Mouse (Mus musculus) forebrain, postnatal 0 days (tissue): ENCODE results near the gene Rflna. TPM values are rescaled to one million over a fixed set of nuclear protein-coding genes. Genes with fewer than 3 reads are reported as not detected.

Experiments used
- ATAC-seq: fragments of 200-750 bp; cut with Nextera tagmentation; 2 replicates; pipeline ENCODE4 v1.8.0; 2017; ENCODE audit warnings: mild to moderate bottlenecking, moderate library complexity
- DNase-seq: peaks from one replicate; pipeline ENCODE4 v3.0.0-alpha.2; 2015
- H3K27ac ChIP-seq: fragments of 300-500 bp; sonication (generic); 2 replicates; pipeline ENCODE4 v1.5.1; 2014; ENCODE audit warnings: low read depth, mild to moderate bottlenecking, antibody characterized with exemption, low read length, moderate library complexity, mixed read lengths
- H3K27me3 ChIP-seq: fragments of 300-500 bp; sonication (generic); 2 replicates; pipeline ENCODE4 v1.6.1; 2014; ENCODE audit warnings: mild to moderate bottlenecking, low read length, mixed read lengths; ENCODE audit not compliant: insufficient read depth
- H3K36me3 ChIP-seq: fragments of 300-500 bp; sonication (generic); 2 replicates; pipeline ENCODE4 v1.6.1; 2014; ENCODE audit warnings: mild to moderate bottlenecking, moderate library complexity; ENCODE audit not compliant: insufficient read depth
- H3K4me1 ChIP-seq: fragments of 300-500 bp; sonication (generic); 2 replicates; pipeline ENCODE4 v1.6.1; 2014; ENCODE audit warnings: antibody characterized with exemption; ENCODE audit not compliant: insufficient read depth
- H3K4me2 ChIP-seq: fragments of 300-500 bp; sonication (generic); 2 replicates; pipeline ENCODE4 v1.6.1; 2014; ENCODE audit warnings: low read depth, mild to moderate bottlenecking, moderate library complexity
- H3K4me3 ChIP-seq: fragments of 300-500 bp; sonication (generic); 2 replicates; pipeline ENCODE4 v1.5.1; 2014; ENCODE audit warnings: low read depth, low read length, mixed read lengths
- H3K9ac ChIP-seq: fragments of 300-500 bp; sonication (generic); 2 replicates; pipeline ENCODE4 v1.6.1; 2014; ENCODE audit warnings: mild to moderate bottlenecking
- H3K9me3 ChIP-seq: fragments of 300-500 bp; sonication (generic); 2 replicates; pipeline ENCODE4 v1.6.1; 2016; ENCODE audit warnings: low read length
- CTCF ChIP-seq: sonication (generic); IDR thresholded peaks from 2 replicates; pipeline ENCODE4 v1.5.1; 2016; ENCODE audit warnings: antibody characterized with exemption, control low read depth, low read depth
- WGBS: fragments of 180-500 bp; shearing (Covaris S2); extraction: QIAGEN DNeasy Blood & Tissue Kit; methylation state at CpG from one replicate; pipeline ENCODE4 v1.1.7; 2014; 5-methylcytosine and 5-hydroxymethylcytosine counted together
- polyA plus RNA-seq: library from polyadenylated mRNA; unstranded; fragments of >200 nt; fragmentation: Nextera tagmentation; extraction: Ambion mirVana; gene quantifications from 2 replicates; pipeline ENCODE4 v1.2.1, GENCODE M21; 2015
- total RNA-seq: library from RNA; depleted of rRNA; stranded (reverse); fragments of >200 nt; gene quantifications from 2 replicates; pipeline ENCODE4 v1.2.3, GENCODE M21; 2014

Rflna gene
- total and polyA plus RNA-seq, 2 experiments from 2014 or later, result 3.2 to 4.4 TPM

DNA sequence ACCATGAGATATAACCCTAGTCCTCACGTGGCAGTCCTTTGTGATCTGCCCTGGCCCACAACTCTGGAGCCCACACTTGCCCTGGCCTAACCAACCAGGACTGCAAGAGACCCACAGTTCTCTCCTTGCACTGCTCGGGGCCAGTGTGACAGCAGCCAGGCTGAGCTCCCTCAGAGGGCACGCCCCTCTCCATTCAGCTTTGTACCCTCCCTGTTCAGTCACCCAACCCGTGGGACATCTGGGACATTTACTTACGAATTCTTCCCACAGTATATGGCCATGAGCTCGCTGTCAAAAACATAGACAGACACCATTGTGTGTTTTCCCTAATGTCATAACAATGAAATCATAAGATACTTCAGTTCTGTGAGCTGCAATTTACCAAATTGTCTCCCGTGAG, 40.3 kb upstream of the Rflna start:
- no peaks in the 10 kb centered on the region for H3K4me1 ChIP-seq
- DNase-seq (no peak), ATAC-seq (no peak; the same call in 1 of the 2 replicates)
- H3K9ac ChIP-seq, result no peak overlapping the region
- 45% methylated on average over 7 of the region's 7 CpGs for WGBS
- no peaks in the 10 kb centered on the region for H3K27me3 ChIP-seq
- H3K4me3 ChIP-seq, result no peak overlapping the region
- no peak overlapping the region for H3K27ac ChIP-seq
- no peak overlapping the region for H3K4me2 ChIP-seq
- no peaks in the 10 kb centered on the region for H3K9me3 ChIP-seq
- no peaks in the 10 kb centered on the region for H3K36me3 ChIP-seq
- TF ChIP-seq CTCF, result no peak

DNA sequence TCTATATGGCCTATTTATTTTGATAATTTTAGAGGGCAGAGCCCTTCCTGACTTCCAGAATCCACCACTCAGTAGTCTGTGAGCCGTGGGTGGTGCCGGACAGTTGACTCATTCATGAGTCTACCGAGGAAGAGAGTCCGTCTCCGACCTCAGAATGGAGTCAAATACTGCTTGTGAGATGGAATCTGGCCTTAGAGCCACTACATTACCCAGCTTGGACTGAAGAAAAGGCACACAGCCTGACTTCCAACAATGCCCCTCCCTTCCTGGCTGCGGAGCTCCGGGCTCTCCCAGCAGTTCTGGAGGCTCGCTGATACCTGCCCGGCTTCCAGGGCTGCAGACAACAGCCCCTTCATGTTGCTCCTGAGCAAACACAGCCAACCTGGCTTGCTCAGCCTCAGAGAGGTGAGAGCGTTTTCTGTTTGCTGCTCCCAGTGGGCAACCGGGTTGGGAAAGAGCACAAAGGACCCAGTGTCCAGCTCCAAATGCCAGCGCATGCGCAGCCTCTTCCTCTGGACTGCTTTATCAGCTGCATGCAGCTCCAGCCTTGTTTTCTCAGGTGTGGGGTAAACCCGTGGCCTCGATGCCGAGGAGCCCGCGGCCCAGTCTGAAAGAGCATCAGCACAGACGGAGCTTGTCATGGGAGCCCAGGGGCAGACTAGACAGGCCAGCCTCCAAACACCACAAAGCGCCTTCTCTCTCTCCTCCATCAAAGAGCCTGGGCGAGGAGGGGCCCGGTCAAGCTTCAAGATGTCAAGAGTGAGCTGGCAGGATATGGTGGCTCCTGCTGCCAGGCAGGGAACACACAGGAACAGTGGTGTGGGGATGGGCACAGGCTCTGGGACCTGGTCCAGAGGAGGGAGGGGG, 39.0 kb upstream of the Rflna start:
- WGBS, result 56% methylated on average over 22 of the region's 22 CpGs
- Histone ChIP-seq H3K4me2 (no peak overlapping the region), H3K4me3 (no peak overlapping the region), H3K9ac (no peak overlapping the region), H3K36me3 (no peaks in the 10 kb centered on the region), H3K27ac (peak overlapping the region; percentile 58; the same call in 1 of the 2 replicates), H3K9me3 (no peaks in the 10 kb centered on the region), H3K4me1 (no peaks in the 10 kb centered on the region), H3K27me3 (no peaks in the 10 kb centered on the region)
- ATAC-seq (peak; percentile 35), DNase-seq (no peak)
- TF ChIP-seq CTCF, result no peak

- 66% methylated on average over 14 of the region's 14 CpGs for WGBS
- Histone ChIP-seq H3K9me3 (no peaks in the 10 kb centered on the region), H3K27ac (no peak overlapping the region), H3K4me3 (no peak overlapping the region), H3K36me3 (no peaks in the 10 kb centered on the region), H3K4me1 (no peaks in the 10 kb centered on the region), H3K27me3 (no peaks in the 10 kb centered on the region), H3K9ac (no peak overlapping the region), H3K4me2 (no peak overlapping the region)
- peak; percentile 74 for ATAC-seq
- no peak for TF ChIP-seq CTCF
- peak; percentile 50 for DNase-seq
Observed at GRCm38 (mm10) chr5:124966622-124967332, 36.2 kb upstream of the Rflna start.

DNA sequence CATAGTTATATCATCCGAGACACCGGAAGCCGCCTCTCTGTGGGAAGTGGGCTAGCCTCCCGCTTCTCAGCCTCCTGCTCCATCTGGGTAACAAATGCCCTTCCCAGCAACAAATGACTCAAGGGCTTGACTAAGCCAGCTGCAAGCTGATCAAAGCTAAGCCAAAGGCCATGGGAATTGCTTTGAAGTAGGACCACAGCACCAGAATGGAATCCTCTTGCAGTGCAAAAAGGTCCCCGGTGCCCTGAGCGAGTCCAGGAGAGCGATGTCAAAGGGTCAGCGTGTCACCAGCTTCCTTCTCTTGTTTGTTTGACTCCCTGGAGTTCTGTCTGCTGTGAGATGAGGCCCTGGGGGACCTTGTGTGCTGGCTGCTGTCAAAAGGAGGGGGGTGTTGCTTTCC, 33.2 kb upstream of the Rflna start:
- no peak for ATAC-seq
- Histone ChIP-seq H3K4me1 (no peaks in the 10 kb centered on the region), H3K4me3 (no peak overlapping the region), H3K9ac (no peak overlapping the region), H3K9me3 (no peaks in the 10 kb centered on the region), H3K36me3 (no peaks in the 10 kb centered on the region), H3K27ac (no peak overlapping the region), H3K4me2 (no peak overlapping the region), H3K27me3 (no peaks in the 10 kb centered on the region)
- DNase-seq, result no peak
- 42% methylated on average over 8 of the region's 8 CpGs for WGBS
- no peak for TF ChIP-seq CTCF

- TF ChIP-seq CTCF, result 0 out of 2 replicates have a peak, but pooled peaks have one; percentile 26
- Histone ChIP-seq H3K4me1 (no peaks in the 10 kb centered on the region), H3K4me3 (no peak overlapping the region), H3K27ac (no peak overlapping the region), H3K27me3 (no peaks in the 10 kb centered on the region), H3K4me2 (no peak overlapping the region), H3K9me3 (peaks cover 9% of the 10 kb centered on the region; the same call in 1 of the 2 replicates), H3K36me3 (no peaks in the 10 kb centered on the region), H3K9ac (no peak overlapping the region)
- no peak for ATAC-seq
- 86% methylated on average over 5 of the region's 5 CpGs for WGBS
- DNase-seq, result no peak
Observed at GRCm38 (mm10) chr5:124986222-124986621, 16.8 kb upstream of the Rflna start.

DNA sequence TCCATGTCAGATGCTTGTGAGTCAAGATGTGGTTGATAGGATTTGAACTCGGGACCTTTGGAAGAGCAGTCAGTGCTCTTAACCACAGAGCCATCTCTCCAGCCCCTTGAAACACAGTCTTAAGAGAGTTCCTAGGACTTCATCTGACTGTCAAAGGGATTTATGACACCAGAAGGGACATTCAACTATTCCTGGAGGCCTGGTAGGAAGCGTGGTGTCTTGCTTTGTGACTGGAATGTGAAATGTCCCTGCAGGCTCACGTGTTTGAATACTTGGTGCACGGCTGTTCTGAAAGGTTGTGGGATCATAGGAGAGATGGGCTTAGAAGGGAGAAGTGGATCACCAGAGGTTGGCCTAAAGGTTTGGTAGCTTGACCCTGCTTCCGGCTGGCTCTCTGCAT, 16.4 kb upstream of the Rflna start:
- Histone ChIP-seq H3K36me3 (no peaks in the 10 kb centered on the region), H3K9ac (no peak overlapping the region), H3K4me2 (no peak overlapping the region), H3K4me1 (no peaks in the 10 kb centered on the region), H3K4me3 (no peak overlapping the region), H3K9me3 (peaks cover 9% of the 10 kb centered on the region; the same call in 1 of the 2 replicates), H3K27me3 (no peaks in the 10 kb centered on the region), H3K27ac (no peak overlapping the region)
- ATAC-seq (no peak), DNase-seq (no peak)
- 89% methylated on average over 5 of the region's 5 CpGs for WGBS
- TF ChIP-seq CTCF, result no peak

- Histone ChIP-seq H3K36me3 (no peaks in the 10 kb centered on the region), H3K9me3 (no peaks in the 10 kb centered on the region), H3K4me2 (no peak overlapping the region), H3K4me1 (no peaks in the 10 kb centered on the region), H3K4me3 (no peak overlapping the region), H3K27ac (no peak overlapping the region), H3K9ac (no peak overlapping the region), H3K27me3 (no peaks in the 10 kb centered on the region)
- no peak for TF ChIP-seq CTCF
- DNase-seq (no peak), ATAC-seq (no peak)
- 83% methylated on average over 2 of the region's 2 CpGs for WGBS
Observed at GRCm38 (mm10) chr5:124989724-124990123, 13.3 kb upstream of the Rflna start.
